Mouse (Mus musculus): Measurements from ENCODE around the gene Fxn.

The Fxn gene

GRCm38 (mm10) chr19:24251869-24252268 lies 28.5 kb downstream of the Fxn start:
- in situ Hi-C loops (cut with MboI, MseI) = loop anchor here in 1 of 2 experiments (25.0 kb wide), 1 partner anchor 1115 kb away; the partner anchor contains the start of gene Klf9

- in situ Hi-C loops (cut with MboI, MseI) = loop anchor here in 1 of 2 experiments (25.0 kb wide), 1 partner anchor 281 kb away; no protein-coding TSS in a partner anchor
These were observed 37.1 kb downstream of the Fxn start for GRCm38 (mm10) chr19:24243340-24243739.

DNA sequence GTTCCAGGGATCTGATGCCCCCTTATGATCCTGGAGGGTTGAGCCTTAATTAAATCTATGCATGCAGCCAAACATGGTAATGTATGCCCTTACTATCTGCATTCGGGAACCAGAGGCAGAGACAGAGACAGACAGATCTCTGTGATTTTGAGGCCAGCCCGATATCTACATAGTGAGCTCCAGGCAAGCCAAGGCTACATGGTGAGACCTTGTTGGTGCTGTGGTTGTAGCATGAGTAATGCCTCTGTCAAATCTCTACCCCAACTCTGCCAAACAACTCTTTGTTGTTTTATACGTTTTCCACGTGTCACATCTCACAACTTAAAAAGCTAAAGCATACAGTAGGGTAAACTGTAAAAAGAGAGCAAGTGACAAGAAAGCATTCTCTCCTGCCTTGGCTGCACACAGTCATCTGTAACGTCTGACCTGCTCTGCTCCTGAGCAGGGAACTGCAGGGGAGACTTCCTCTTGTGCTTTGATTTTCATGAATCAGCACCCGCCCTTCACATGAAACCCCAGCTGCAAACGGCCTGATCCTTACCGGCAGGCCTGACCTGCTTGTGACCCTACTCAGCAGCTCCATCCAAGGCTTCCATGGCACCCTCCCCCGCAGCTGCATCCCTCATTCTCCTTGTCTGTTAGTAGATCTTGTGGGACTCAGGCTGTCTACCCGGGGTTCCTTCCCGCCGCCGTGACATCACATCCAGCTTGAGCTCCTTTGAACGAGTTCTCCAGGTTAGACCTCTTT lies 38.4 kb downstream of the Fxn start:
- in situ Hi-C loops (cut with MboI, MseI) = loop anchor here in 1 of 2 experiments (25.0 kb wide), 1 partner anchor 280 kb away; no protein-coding TSS in a partner anchor

DNA sequence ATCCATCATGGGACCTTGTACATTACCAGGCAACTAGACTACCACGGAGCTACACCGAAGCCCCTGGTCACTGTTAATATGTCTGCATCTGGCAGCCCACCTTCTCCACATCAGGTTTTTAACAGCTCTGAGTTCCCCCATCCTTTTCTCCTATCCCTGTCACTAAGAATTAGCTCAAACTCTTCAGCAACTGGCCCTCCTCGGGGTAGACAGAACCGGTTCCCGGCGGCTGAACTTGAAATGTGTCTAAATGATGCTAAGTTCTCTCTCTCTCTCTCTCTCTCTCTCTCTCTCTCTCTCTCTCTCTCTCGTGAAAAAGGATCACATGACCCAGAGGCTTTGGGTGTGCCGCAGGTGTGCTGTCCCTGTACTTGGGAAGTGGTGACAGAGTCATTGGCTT lies 39.1 kb downstream of the Fxn start:
- in situ Hi-C loops (cut with MboI, MseI) = loop anchor here in 1 of 2 experiments (25.0 kb wide), 1 partner anchor 279 kb away; no protein-coding TSS in a partner anchor

DNA sequence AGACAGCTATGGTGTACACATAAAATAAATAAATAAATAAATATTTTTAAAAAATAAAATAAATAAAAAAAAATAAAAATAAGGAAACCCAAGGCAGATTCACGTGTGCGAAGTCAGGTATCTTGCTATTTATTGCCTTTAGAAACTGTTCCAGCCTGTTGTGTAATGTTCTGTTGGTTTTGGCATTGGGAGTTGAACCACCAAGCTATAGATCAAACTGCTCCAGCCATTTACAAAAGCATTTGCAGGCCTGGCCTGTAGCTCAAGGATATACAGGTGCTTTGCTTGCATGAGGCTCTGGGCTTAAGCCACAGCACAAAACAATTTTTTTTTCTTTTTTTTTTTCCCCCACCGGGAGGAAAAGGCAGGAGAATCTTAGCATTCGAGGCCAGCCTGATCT lies 42.4 kb downstream of the Fxn start:
- in situ Hi-C loops (cut with MboI, MseI) = loop anchor here in 1 of 2 experiments (25.0 kb wide), 1 partner anchor 276 kb away; no protein-coding TSS in a partner anchor

- in situ Hi-C loops (cut with MboI, MseI) = loop anchor here in 1 of 2 experiments (25.0 kb wide), 1 partner anchor 270 kb away; no protein-coding TSS in a partner anchor
These were observed 48.0 kb downstream of the Fxn start for GRCm38 (mm10) chr19:24232356-24232755.

GRCm38 (mm10) chr19:24225305-24225696 lies 55.1 kb downstream of the Fxn start:
- in situ Hi-C loops (cut with MboI, MseI) = loop anchor here in 1 of 2 experiments (25.0 kb wide), 1 partner anchor 263 kb away; no protein-coding TSS in a partner anchor

- in situ Hi-C loops (cut with MboI, MseI) = loop anchor here in 1 of 2 experiments (25.0 kb wide), 1 partner anchor 262 kb away; no protein-coding TSS in a partner anchor
These were observed 55.7 kb downstream of the Fxn start, which contains the start of gene Tjp2 for GRCm38 (mm10) chr19:24224500-24225304. Tjp2 (minus strand) TSS chr19:24225030.

- in situ Hi-C loops (cut with MboI, MseI) = no loop called here
These were observed 56.6 kb downstream of the Fxn start for GRCm38 (mm10) chr19:24223851-24224251.

- in situ Hi-C loops (cut with MboI, MseI) = no loop called here
These were observed 59.0 kb downstream of the Fxn start for GRCm38 (mm10) chr19:24221455-24221854.

GRCm38 (mm10) chr19:24220795-24221445 lies 59.5 kb downstream of the Fxn start:
- in situ Hi-C loops (cut with MboI, MseI) = no loop called here

- in situ Hi-C loops (cut with MboI, MseI) = no loop called here
These were observed 61.4 kb downstream of the Fxn start for GRCm38 (mm10) chr19:24219011-24219410.

- in situ Hi-C loops (cut with MboI, MseI) = no loop called here
These were observed 62.1 kb downstream of the Fxn start for GRCm38 (mm10) chr19:24218291-24218690.

DNA sequence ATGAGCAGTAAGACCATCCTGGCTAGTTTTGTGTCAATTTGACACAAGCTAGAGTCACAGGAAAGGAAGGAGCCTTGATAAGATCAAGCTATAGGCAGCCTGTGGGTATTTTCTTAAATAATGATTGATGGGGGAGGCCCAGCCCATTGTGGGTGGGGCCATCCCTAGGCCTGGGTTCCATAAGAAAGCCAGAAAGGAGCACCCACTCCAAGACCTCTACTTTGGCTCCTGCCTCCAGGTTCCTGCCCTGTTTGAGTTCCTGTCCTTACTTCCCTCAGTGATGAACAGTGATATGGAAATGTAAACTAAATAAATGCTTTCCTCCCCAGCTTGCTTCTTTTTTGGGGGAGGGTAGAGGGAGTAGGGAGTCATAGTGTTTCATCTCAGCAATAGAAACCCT lies 62.6 kb downstream of the Fxn start:
- in situ Hi-C loops (cut with MboI, MseI) = no loop called here

GRCm38 (mm10) chr19:24216771-24217170 lies 63.6 kb downstream of the Fxn start:
- in situ Hi-C loops (cut with MboI, MseI) = no loop called here

- in situ Hi-C loops (cut with MboI, MseI) = no loop called here
These were observed 65.5 kb downstream of the Fxn start for GRCm38 (mm10) chr19:24214939-24215338.

DNA sequence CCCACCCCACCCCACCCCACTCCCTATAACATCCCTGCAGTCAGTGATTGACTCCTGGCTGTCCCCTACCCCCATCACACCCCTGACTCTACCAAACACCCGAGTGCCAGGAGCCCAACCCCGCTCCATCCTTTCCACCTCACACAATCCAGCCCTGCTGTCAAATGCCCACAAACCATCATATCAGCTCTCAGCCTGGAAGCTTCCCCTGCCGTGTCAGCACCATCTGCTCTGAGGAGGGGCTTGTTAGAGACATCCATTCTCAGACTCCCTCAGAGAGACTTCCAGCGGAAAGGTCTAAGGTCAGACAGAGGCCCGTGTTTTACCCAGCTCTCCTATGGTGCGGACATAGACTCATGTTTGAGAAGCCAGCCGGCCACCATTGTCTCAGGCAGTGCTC lies 67.1 kb downstream of the Fxn start:
- in situ Hi-C loops (cut with MboI, MseI) = no loop called here

DNA sequence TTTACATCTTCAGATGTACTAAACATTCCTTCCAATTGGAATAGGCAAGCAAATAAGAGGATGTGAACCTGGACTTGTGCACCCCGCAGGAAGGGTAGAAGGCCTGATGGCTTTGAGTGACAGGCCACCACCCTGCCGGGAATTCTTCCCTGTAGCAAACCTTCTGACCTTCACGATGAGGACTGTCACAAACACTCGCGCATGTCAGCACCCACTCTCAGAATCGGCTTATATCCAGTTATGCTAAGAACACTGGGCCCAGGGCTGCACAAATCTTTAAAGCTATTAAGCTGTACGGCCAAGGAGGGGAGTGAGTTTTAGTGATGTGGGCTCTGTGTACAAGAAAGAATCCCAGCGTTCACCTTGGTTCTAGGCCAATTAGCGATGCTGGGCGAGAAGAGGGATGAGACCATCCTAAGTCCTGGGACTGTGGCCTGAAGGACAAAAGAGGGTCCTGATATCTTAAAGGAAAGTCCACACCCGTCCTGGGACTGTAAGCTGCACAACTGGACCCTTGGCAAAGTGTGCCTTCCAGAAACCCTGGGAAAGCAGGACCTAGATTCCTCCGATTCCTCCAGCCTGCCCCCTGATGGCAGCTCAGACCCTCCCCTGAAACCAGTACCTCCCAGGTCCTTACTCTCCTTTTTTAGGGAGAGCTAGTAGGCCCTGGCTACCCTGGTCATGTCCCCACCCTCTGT lies 67.7 kb downstream of the Fxn start:
- in situ Hi-C loops (cut with MboI, MseI) = no loop called here
